Mouse (Mus musculus): ENCODE measurements around the gene Pla2g3. TPM values are rescaled to one million over a fixed set of nuclear protein-coding genes. Genes with fewer than 3 reads are reported as not detected.
A peak's percentile ranks its signal among the peaks of the same experiment; 100 is the strongest.

The Pla2g3 gene
- total RNA-seq, 2 experiments from 2014 or later = not detected

DNA sequence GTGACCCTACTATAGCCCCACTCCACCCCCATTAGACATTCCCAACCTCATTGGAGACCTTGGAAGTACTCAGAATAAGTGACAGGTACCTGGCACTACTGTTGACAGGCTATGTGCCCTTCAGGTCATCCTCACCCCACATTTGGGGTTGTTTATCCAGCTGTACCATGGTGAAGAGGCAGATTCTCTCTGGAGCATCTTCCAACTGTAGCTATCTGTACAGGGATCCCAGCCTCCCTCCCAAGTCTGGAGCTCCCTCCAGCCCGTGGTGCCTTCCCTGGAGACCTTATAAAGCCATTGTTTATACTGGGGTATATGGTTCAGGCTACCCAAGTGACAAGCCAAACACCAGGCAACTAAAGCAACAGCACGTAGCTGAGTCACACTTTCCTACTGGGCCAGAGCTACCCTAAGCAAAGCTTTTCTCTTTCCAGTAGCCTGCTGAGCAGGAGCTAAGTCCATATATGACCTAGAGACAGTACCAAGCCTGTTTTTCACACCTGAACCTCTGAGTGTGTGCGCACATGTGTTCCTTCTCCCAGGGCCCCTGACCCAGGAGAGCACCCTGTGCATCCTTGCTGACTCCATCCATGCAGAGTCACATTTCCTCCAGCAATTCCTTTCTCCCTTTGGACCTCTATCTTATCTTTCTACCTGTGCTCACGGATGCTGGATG lies 31.1 kb downstream of the Pla2g3 start:
- DNase-seq (ENCODE audit: low spot score) = no peak

GRCm38 (mm10) chr11:3519756-3520398 lies 31.8 kb downstream of the Pla2g3 start:
- DNase-seq (ENCODE audit: low spot score) = no peak

DNA sequence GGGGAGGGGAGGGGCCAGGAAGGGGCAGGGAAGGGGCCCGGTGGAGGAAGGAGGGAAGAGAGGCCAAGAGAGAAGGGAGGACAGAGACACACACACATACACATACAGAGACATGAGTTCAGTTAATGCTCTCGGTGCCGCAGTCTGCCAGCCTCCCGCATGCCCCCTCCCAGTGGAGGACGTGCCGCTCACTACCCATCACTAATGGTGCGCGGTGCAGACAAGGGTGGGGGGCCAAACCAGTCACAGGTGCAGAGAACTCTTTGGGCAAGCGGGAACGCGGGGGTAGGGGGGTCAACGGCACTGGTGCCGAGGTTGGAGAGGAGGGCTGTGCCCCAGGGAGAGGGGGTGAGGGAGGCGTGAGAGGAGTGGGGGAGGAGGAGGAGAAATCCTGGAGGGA lies 32.8 kb downstream of the Pla2g3 start:
- DNase-seq (ENCODE audit: low spot score) = no peak

- DNase-seq (ENCODE audit: low spot score) = no peak
Observed at GRCm38 (mm10) chr11:3521339-3522224, 33.5 kb downstream of the Pla2g3 start.

DNA sequence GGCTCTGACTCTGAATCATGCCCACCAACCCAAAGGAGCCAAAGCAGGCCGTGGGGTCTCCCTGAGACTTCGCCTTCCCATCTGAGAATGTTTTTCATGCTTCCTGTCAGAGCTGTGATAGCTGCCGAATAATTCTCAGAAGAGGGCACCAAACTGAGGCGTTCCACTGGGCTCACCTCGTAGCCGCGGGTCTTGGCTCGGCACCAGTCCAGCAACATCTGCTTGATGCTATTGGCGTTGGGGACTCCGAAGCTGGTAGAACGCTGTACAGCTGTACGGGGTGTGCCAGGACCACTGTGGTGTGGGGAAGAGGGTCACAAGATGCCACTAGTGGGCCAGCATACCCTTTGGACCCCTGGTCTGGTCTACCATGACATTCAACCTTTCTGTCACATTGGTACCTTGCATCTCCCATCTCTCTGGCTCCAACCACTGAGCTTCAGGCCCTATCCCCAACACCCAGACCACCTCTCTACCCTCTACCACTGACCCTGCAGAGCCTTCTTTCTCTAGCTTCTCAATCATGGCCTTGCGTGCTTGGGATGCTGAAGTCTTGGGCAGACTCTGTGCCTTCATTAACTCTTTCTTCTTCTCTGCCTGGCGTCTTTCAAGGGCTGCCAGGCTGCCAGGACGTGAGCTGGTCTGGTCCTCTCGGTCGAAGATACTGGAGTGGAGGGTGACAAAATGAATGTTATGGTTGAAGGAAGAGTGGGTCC lies 34.4 kb downstream of the Pla2g3 start:
- no peak for DNase-seq (ENCODE audit: low spot score)

GRCm38 (mm10) chr11:3523840-3524582 lies 35.9 kb downstream of the Pla2g3 start:
- DNase-seq (ENCODE audit: low spot score) = no peak

GRCm38 (mm10) chr11:3525560-3525959 lies 37.5 kb downstream of the Pla2g3 start:
- DNase-seq (ENCODE audit: low spot score) = no peak

GRCm38 (mm10) chr11:3526207-3526606 lies 38.1 kb downstream of the Pla2g3 start:
- no peak for DNase-seq (ENCODE audit: low spot score)

GRCm38 (mm10) chr11:3526979-3527738 lies 39.1 kb downstream of the Pla2g3 start:
- peak; percentile 86 for DNase-seq (ENCODE audit: low spot score)

DNA sequence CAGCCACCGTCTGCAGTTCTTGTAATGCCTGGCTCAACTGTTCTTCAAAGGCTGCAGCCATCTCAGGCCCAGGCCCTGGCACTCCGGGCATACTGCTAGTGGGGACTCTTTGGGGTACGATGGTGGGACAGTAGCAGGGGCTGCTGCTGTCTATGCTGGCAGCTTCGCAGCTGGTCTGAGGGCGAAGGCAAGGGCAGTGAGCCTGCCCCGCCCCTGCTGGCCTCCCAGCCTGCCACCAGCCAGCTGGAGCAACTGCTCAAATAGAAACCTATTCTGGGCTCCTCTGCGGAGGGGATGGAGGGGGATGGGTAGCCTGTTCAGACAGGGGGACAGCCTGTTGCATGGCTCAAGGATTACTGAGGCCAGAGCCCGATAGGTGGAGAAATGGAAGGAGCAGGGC lies 39.7 kb downstream of the Pla2g3 start:
- DNase-seq (ENCODE audit: low spot score) = peak; percentile 78

DNA sequence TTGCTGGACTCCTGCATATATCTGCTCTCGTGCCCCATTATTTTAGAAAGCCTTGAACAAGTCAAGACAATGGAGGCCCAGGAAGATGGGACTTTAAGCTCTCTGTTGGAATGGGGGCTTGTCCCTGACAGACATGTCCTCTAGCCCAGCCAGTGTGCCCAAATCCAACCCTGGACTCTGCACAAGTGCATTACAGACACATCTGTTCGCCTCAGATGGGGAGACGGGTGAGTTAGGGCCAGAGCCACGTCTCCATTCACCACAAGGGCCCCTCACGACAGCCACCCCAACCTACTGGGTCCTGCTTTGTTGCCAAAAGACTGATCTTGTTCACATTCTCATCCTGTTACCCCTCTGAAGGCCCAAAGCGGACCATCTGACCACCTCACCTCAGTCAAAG lies 40.1 kb downstream of the Pla2g3 start:
- DNase-seq (ENCODE audit: low spot score) = no peak

DNA sequence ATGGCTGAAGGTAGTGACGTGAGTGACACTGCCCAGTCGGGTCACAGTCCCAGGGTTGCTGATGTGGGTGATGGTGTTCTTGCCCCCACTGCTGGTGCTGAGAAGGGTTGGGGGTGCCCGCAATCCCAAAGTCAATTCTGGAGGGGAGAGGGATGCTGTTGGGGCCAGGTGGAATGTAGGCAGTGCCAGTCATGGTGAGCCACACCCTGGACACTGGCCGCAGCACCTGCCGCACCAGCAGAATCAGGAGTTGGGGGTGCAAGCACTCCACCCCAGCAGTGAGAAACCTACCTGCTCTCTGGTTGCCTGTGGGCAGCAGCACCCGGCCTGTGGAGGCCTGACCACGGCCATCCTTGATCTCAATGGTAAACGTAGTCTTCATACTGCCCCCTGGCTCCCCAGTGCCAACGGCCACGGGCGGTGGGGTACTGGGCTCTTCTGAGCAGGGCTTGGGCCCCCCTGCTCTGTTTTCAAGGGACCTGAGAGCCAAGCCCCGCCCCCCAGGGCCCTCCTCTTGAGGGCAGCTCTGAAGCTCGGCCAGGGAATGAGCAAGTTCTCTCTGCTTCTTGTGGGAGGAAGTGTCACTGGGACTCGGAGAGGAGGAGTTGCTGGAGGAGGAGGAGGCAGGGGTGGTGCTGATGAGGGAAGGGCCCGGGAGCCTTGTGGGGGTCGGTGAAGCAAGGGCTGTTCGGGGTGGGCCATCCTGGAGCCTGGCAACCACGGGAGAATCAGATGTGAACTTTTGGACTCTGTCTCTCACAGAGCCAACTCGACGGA lies 41.6 kb downstream of the Pla2g3 start:
- no peak for DNase-seq (ENCODE audit: low spot score)

DNA sequence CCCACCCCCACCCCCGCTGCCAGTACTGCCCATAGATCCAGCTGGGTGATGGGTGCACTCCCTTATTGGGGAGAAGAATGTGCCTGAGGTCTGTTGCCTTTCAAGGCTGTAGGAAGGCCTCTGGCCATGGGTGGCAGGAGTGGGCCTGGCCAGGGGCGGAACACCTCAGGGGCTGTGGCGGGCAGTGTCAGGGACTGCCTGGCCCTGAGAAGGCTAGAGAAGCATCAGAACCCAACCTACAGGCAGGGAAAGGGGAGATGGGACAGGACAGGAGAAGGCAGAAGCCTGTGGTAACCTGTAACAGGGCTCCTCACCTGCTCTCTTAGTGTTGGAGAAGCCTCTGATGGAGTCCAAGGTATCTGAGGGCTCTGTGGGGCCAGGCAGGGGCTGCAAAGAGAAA lies 42.6 kb downstream of the Pla2g3 start:
- DNase-seq (ENCODE audit: low spot score) = no peak

GRCm38 (mm10) chr11:3531634-3532033 lies 43.5 kb downstream of the Pla2g3 start:
- DNase-seq (ENCODE audit: low spot score) = no peak

DNA sequence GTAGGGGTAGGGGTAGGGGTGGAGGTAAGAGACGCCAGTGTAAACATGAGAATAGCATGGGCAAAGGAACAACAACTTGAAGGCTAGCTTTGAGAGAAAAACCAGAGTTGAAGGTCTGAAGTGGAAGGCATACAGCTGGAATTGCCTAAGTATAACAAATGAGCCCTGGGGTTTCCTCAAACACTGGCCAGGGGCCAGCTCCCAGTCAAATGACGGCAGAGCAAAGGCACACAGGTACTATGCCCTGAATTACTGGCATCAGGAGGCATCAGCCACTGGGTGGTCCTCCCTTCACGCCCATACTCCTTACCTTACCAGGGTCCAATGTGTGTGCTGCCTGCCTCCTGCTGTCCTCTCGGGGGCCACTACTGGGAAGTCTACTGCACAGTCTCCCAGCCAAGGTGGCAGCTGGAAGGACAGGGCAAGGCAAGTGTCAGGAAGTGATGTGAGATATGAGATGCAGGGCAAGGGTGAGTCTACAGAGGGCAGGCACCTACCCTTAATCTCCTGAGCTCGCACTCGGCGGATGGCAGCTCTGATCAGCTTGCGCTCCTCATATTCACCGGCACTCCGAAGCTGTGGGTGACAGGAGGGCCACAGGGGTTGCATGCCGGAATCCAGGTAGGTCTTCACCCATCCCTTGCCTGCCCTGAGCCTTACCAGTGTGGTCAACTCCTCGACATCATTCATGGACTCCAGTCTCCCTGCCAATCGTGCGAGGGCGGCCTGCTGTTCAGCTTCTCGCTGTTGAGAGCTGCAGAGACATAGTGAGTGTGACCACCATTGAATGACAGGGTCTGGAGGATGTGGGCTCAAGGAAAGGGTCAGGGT lies 44.2 kb downstream of the Pla2g3 start:
- DNase-seq (ENCODE audit: low spot score) = no peak

DNA sequence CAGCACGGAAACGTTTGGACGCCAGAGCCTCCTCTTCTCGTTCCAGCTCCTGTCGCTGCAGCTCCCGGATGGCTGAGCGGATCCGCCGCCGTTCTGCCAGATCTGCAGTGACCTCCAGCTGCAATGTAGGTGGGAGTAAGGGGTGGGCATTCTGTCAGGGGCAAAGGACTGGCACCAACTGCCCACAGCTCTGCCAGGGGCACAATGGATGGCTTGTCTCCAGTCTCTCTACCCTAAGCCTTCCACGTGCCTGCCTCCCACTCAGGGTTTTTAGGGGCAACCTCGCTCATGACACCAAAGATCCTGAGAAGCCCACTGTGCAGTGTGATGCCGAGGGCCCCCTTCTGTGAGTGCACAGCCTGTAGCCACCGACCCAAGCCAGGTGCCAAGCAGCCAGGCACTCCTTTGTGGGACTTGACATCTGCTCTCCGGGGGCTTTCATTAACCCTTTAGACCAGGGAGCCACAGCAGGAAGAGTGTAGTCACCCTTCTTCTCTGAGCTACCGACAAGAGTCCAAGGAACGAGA lies 45.4 kb downstream of the Pla2g3 start:
- DNase-seq (ENCODE audit: low spot score) = no peak

- peak; percentile 41 for DNase-seq (ENCODE audit: low spot score)
Observed at GRCm38 (mm10) chr11:3534956-3535355, 46.9 kb downstream of the Pla2g3 start.

- DNase-seq (ENCODE audit: low spot score) = peak; percentile 96
Observed at GRCm38 (mm10) chr11:3535406-3535986, 47.4 kb downstream of the Pla2g3 start.
